Mouse (Mus musculus) heart, embryonic 10.5 days (tissue): Measurements from ENCODE around the gene 1110059E24Rik. TPM values are rescaled to one million over a fixed set of nuclear protein-coding genes. Genes with fewer than 3 reads are reported as not detected.
"Not testable (repeated sequence)": the region's sequence is repeated elsewhere in the genome, so short reads cannot be mapped to it uniquely, and the experiment has no call there.

Experiments
- DNase-seq: peaks from one replicate; pipeline ENCODE4 v3.0.0-alpha.2; 2017; ENCODE audit warnings: low spot score
- H3K27ac ChIP-seq: fragments of 300-500 bp; sonication (generic); 2 replicates; pipeline ENCODE4 v1.5.1; 2016; ENCODE audit warnings: mild to moderate bottlenecking
- H3K27me3 ChIP-seq: fragments of 300-500 bp; sonication (generic); 2 replicates; pipeline ENCODE4 v1.6.1; 2016; ENCODE audit warnings: mild to moderate bottlenecking; ENCODE audit not compliant: poor library complexity, insufficient read depth, severe bottlenecking
- H3K36me3 ChIP-seq: fragments of 300-500 bp; sonication (generic); 2 replicates; pipeline ENCODE4 v1.6.1; 2016; ENCODE audit warnings: mild to moderate bottlenecking, moderate library complexity
- H3K4me1 ChIP-seq: fragments of 300-500 bp; sonication (generic); 2 replicates; pipeline ENCODE4 v1.6.1; 2016; ENCODE audit warnings: mild to moderate bottlenecking
- H3K4me3 ChIP-seq: fragments of 300-500 bp; sonication (generic); 2 replicates; pipeline ENCODE4 v1.5.1; 2016; ENCODE audit warnings: mild to moderate bottlenecking, moderate library complexity
- H3K9me3 ChIP-seq: fragments of 300-500 bp; sonication (generic); 2 replicates; pipeline ENCODE4 v1.6.1; 2016; ENCODE audit warnings: mild to moderate bottlenecking, moderate library complexity
- WGBS: fragments of 180-500 bp; shearing (Covaris S2); methylation state at CpG from one replicate; pipeline ENCODE4 v1.1.7; 2016; 5-methylcytosine and 5-hydroxymethylcytosine counted together
- polyA plus RNA-seq: library from polyadenylated mRNA; unstranded; fragments of >200 nt; fragmentation: Nextera tagmentation; extraction: Ambion mirVana; gene quantifications from 2 replicates; pipeline ENCODE4 v1.2.1, GENCODE M21; 2016

1110059E24Rik gene
- polyA plus RNA-seq, 1 experiment from 2014 or later: 54.2 TPM

GRCm38 (mm10) chr19:21611725-21612575, 40.8 kb downstream of the 1110059E24Rik start:
- no peak overlapping the region for H3K4me3 ChIP-seq
- no peak overlapping the region for H3K27ac ChIP-seq
- H3K4me1 ChIP-seq: no peaks in the 10 kb centered on the region
- no peak for DNase-seq
- no peaks in the 10 kb centered on the region for H3K27me3 ChIP-seq
- WGBS: 92% methylated on average over 9 of the region's 9 CpGs
- H3K36me3 ChIP-seq: no peaks in the 10 kb centered on the region
- no peaks in the 10 kb centered on the region for H3K9me3 ChIP-seq

DNA sequence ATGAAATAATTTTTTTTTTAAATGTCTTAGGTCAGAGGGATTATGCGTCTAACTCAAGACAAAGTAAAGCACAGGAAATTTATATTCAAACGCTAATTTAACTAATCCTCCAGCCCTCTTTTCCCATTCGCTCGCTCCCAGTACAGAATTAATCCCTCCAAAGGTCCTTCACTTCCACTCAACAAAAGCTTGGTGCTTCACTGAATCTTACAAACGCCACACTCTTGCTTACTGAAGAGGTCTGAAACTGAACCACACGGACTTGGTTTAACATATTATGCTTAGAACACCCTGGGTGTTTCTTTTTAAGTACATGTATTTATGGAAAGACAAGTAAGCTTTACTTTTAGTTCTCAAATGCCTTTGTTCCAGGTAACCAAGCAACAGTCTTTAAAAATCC, 41.5 kb downstream of the 1110059E24Rik start:
- no peak overlapping the region for H3K4me3 ChIP-seq
- no peaks in the 10 kb centered on the region for H3K36me3 ChIP-seq
- H3K9me3 ChIP-seq: no peaks in the 10 kb centered on the region
- no peaks in the 10 kb centered on the region for H3K4me1 ChIP-seq
- 62% methylated on average over 6 of the region's 6 CpGs for WGBS
- no peak overlapping the region for H3K27ac ChIP-seq
- DNase-seq: no peak
- H3K27me3 ChIP-seq: no peaks in the 10 kb centered on the region

DNA sequence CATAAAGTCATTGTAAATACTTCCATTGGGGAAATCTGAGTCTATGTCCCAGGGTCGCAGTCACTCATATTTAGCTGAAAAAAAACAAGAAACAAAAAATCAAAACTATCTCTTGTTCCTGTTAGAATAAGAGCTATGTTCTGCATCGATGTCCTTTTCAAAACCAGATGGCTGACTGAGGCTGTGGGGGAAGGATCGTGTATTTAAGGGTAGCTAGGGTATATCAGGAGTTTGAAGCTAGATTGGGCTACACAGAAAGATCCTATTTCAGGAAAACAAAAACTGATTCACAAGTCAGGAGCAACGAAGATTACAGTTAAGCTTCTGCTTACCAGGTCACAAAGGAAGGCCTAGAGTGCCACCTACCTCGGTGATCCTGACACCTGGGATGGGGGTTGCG, 42.5 kb downstream of the 1110059E24Rik start:
- Histone ChIP-seq H3K9me3 (no peaks in the 10 kb centered on the region), H3K27ac (no peak overlapping the region), H3K36me3 (no peaks in the 10 kb centered on the region), H3K4me3 (no peak overlapping the region), H3K27me3 (no peaks in the 10 kb centered on the region), H3K4me1 (no peaks in the 10 kb centered on the region)
- WGBS: 73% methylated on average over 6 of the region's 6 CpGs
- DNase-seq: no peak

DNA sequence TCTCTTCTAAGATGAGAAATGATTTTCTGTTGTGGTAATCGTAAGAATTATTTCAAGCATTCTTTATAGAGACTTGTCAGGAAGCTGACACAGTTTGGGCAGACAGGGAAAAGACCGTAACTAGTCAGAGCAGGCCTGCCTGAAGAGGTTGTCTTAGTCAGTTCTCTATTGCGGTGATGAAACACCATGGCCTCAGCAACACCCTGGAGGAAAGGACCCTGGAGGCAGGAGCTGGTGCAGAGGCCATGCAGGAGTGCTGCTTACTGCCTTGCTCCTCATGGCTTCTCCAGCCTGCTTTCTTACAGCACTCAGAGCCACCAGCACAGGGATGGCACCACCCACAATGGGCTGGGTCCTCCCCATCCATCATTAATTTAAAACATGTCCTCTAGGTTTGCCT, 47.5 kb downstream of the 1110059E24Rik start:
- Histone ChIP-seq H3K9me3 (no peaks in the 10 kb centered on the region), H3K4me3 (no peak overlapping the region), H3K27me3 (no peaks in the 10 kb centered on the region), H3K4me1 (peaks cover 5% of the 10 kb centered on the region; the same call in 1 of the 2 replicates), H3K27ac (no peak overlapping the region), H3K36me3 (peaks cover 5% of the 10 kb centered on the region; the same call in 1 of the 2 replicates)
- WGBS: 91% methylated on average over 3 of the region's 3 CpGs
- DNase-seq: no peak

GRCm38 (mm10) chr19:21603836-21604235, 48.9 kb downstream of the 1110059E24Rik start:
- Histone ChIP-seq H3K4me1 (peaks cover 13% of the 10 kb centered on the region), H3K36me3 (peaks cover 5% of the 10 kb centered on the region; the same call in 1 of the 2 replicates), H3K9me3 (no peaks in the 10 kb centered on the region), H3K27me3 (no peaks in the 10 kb centered on the region), H3K4me3 (no peak overlapping the region), H3K27ac (no peak overlapping the region)
- WGBS: 35% methylated on average over 3 of the region's 3 CpGs
- DNase-seq: no peak

DNA sequence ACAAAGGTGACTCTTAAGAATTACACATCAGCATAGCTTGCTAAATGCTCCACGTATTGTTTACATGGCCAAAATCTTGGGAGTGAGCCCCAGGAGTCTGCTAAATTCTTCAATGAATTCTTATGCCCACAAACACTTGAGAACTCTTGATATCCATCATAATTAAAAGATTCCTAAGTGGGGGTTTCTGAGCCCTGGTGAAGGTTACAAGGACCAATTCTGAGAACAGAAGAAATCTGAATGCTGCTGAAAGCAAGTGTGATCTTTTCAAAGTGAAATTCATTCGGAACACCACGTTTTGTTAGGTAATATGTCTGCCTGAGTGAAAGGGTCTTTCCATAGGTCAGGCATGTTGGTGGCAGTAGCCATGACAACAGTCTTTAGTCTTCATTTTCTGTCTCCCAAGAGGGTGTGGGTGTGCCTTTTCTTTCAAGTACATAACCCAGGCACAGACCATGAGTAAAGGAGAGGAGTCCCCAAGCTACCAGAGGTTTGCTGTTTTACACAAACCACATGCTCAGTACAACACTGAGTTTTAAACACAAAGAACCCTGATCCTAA, 51.2 kb downstream of the 1110059E24Rik start:
- H3K9me3 ChIP-seq: no peaks in the 10 kb centered on the region
- H3K27ac ChIP-seq: no peak overlapping the region
- peaks cover 11% of the 10 kb centered on the region for H3K36me3 ChIP-seq
- no peak for DNase-seq
- WGBS: 70% methylated on average over 3 of the region's 3 CpGs
- peaks cover 13% of the 10 kb centered on the region for H3K4me1 ChIP-seq
- H3K27me3 ChIP-seq: no peaks in the 10 kb centered on the region
- no peak overlapping the region for H3K4me3 ChIP-seq

GRCm38 (mm10) chr19:21598659-21599352, 54.0 kb downstream of the 1110059E24Rik start:
- Histone ChIP-seq H3K27ac (no peak overlapping the region), H3K27me3 (no peaks in the 10 kb centered on the region), H3K36me3 (peaks cover 23% of the 10 kb centered on the region), H3K4me1 (peaks cover 11% of the 10 kb centered on the region), H3K4me3 (no peak overlapping the region), H3K9me3 (no peaks in the 10 kb centered on the region)
- 76% methylated on average over 8 of the region's 8 CpGs for WGBS
- no peak for DNase-seq

GRCm38 (mm10) chr19:21594676-21595075, 58.1 kb downstream of the 1110059E24Rik start:
- Histone ChIP-seq H3K36me3 (peaks cover 34% of the 10 kb centered on the region), H3K4me1 (peaks cover 6% of the 10 kb centered on the region; the same call in 1 of the 2 replicates), H3K27me3 (no peaks in the 10 kb centered on the region), H3K9me3 (no peaks in the 10 kb centered on the region), H3K27ac (no peak overlapping the region), H3K4me3 (no peak overlapping the region)
- WGBS: 94% methylated on average over 1 of the region's 1 CpGs
- no peak for DNase-seq

DNA sequence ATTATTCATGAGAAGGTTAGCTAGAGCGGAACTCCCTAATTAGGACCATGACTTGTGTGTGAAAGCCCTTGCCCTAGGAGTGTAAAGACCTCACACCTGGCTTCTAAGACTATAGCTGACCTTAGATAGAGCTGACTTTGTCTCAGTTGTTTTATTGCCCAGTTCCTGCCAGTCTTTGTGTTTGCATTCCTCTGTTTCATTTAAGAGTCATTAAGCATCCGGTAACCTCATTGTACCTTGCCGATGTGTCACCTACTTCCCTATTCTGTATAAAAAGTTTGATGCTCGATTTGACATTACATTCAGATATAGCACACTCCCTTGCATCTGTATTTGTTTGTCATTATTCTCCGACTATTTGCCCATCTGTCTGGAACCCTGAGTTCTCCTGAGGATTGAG, 60.6 kb downstream of the 1110059E24Rik start:
- WGBS: 89% methylated on average over 5 of the region's 5 CpGs
- not testable (repeated sequence) for H3K4me1 ChIP-seq, H3K9me3 ChIP-seq, H3K27ac ChIP-seq, H3K4me3 ChIP-seq, H3K27me3 ChIP-seq, DNase-seq
- peaks cover 31% of the 10 kb centered on the region for H3K36me3 ChIP-seq

DNA sequence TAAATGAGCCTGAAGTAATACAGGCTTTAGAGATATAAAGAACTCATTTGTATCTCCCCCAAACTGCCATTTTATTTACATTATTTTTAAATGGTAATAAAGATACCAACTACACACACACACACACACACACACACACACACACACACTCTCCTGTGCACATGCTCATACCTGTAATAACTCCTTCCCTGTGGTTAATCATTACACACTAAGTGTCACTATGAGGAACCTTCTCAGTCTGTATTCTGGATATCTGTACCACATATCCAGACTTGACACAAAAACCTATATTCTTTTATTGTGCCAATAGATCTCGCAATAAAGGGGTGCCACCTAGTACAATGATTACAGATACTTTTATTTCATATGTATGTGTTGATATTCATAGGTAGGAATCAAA, 62.9 kb downstream of the 1110059E24Rik start:
- Histone ChIP-seq H3K27me3 (no peaks in the 10 kb centered on the region), H3K27ac (no peak overlapping the region), H3K4me1 (no peaks in the 10 kb centered on the region), H3K4me3 (no peak overlapping the region), H3K9me3 (no peaks in the 10 kb centered on the region), H3K36me3 (peaks cover 11% of the 10 kb centered on the region; the same call in 1 of the 2 replicates)
- DNase-seq: no peak
- WGBS: 83% methylated on average over 1 of the region's 1 CpGs

DNA sequence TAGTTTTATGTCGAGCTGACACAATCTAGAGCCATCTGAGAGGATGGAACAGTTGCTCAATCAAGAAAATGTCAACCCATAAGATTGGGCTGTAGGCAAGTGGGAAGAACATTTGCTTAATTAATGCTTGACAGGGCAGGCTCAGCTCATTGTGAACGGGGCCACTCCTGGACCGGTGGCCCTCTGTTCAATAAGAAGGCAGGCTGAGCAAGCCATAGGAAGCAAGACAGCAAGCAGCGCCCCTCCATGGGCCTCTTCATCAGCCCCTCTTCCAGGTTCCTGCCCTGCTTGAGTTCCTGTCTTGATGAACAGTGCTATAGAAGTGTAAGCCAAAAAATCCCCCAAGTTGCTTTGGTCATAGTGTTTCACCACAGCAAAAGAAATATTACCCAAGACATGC, 65.2 kb downstream of the 1110059E24Rik start:
- Histone ChIP-seq H3K4me3 (no peak overlapping the region), H3K27me3 (no peaks in the 10 kb centered on the region), H3K27ac (no peak overlapping the region), H3K9me3 (no peaks in the 10 kb centered on the region), H3K36me3 (peaks cover 6% of the 10 kb centered on the region; the same call in 1 of the 2 replicates), H3K4me1 (no peaks in the 10 kb centered on the region)
- 79% methylated on average over 4 of the region's 4 CpGs for WGBS
- no peak for DNase-seq

GRCm38 (mm10) chr19:21586546-21586945, 66.2 kb downstream of the 1110059E24Rik start:
- DNase-seq: no peak
- Histone ChIP-seq H3K9me3 (no peaks in the 10 kb centered on the region), H3K27me3 (no peaks in the 10 kb centered on the region), H3K36me3 (peaks cover 2% of the 10 kb centered on the region; the same call in 1 of the 2 replicates), H3K4me1 (0 out of 2 replicates have a peak, but pooled peaks cover under 1% of the 10 kb centered on the region), H3K4me3 (no peak overlapping the region), H3K27ac (no peak overlapping the region)
- WGBS: 84% methylated on average over 1 of the region's 1 CpGs

- Histone ChIP-seq H3K27ac (no peak overlapping the region), H3K9me3 (no peaks in the 10 kb centered on the region), H3K4me1 (peaks cover 7% of the 10 kb centered on the region; the same call in 1 of the 2 replicates), H3K27me3 (no peaks in the 10 kb centered on the region), H3K4me3 (no peak overlapping the region), H3K36me3 (no peaks in the 10 kb centered on the region)
- 74% methylated on average over 2 of the region's 2 CpGs for WGBS
- DNase-seq: no peak
These were observed 66.9 kb downstream of the 1110059E24Rik start for GRCm38 (mm10) chr19:21585868-21586267.
